Mouse (Mus musculus) erythroblast, adult 5-6 weeks (primary cell): ENCODE results near the gene Slc44a1. TPM values are rescaled to one million over a fixed set of nuclear protein-coding genes. Genes with fewer than 3 reads are reported as not detected.
A peak's percentile ranks its signal among the peaks of the same experiment; 100 is the strongest.

Source experiments
- ATAC-seq: replicated peaks from 2 replicates; pipeline ENCODE4 v1.8.0; 2016; ENCODE audit warnings: moderate number of reproducible peaks, mild to moderate bottlenecking, moderate TSS enrichment, inconsistent platforms; ENCODE audit not compliant: poor library complexity, low FRiP score, severe bottlenecking
- total RNA-seq, 2 experiments: library from RNA; stranded (forward) in 1 of 2; stranded (reverse) in 1 of 2; fragments of 150-400 nt in 1 of 2; fragments of 200-764, 138-1000 nt in 1 of 2; gene quantifications; 2 replicates each; pipeline versions ENCODE4 v1.2.3 to v1.2.4; 2015 to 2017; ENCODE audit warnings: low replicate concordance in 2 of 2

Gene Slc44a1
- total RNA-seq (2015; ENCODE audit: low replicate concordance) (27.3 and 36.4 TPM in 2 replicates), total RNA-seq (2017; ENCODE audit: low replicate concordance) (37.0 and 49.6 TPM in 2 replicates)

GRCm38 (mm10) chr4:53440010-53440815, at the start of gene Slc44a1:
Gene Slc44a1 (plus strand): TSS chr4:53440413.
- ATAC-seq, result peak; percentile 79

- no peak for ATAC-seq
Observed at GRCm38 (mm10) chr4:53395002-53395401, 45.2 kb upstream of the Slc44a1 start.

- no peak for ATAC-seq
Observed at GRCm38 (mm10) chr4:53396623-53397192, 43.5 kb upstream of the Slc44a1 start.

- ATAC-seq, result no peak
Observed at GRCm38 (mm10) chr4:53397280-53398117, 42.7 kb upstream of the Slc44a1 start.

GRCm38 (mm10) chr4:53398561-53398960, 41.7 kb upstream of the Slc44a1 start:
- no peak for ATAC-seq

GRCm38 (mm10) chr4:53399428-53399827, 40.8 kb upstream of the Slc44a1 start:
- ATAC-seq, result no peak

GRCm38 (mm10) chr4:53403386-53403785, 36.8 kb upstream of the Slc44a1 start:
- no peak for ATAC-seq

GRCm38 (mm10) chr4:53404431-53404925, 35.7 kb upstream of the Slc44a1 start:
- ATAC-seq, result no peak

- no peak for ATAC-seq
Observed at GRCm38 (mm10) chr4:53406866-53407265, 33.3 kb upstream of the Slc44a1 start.

- no peak for ATAC-seq
Observed at GRCm38 (mm10) chr4:53408821-53409220, 31.4 kb upstream of the Slc44a1 start.

GRCm38 (mm10) chr4:53409526-53410085, 30.6 kb upstream of the Slc44a1 start:
- no peak for ATAC-seq

GRCm38 (mm10) chr4:53410752-53411151, 29.5 kb upstream of the Slc44a1 start:
- ATAC-seq, result no peak

- no peak for ATAC-seq
Observed at GRCm38 (mm10) chr4:53411958-53412870, 28.0 kb upstream of the Slc44a1 start.

- no peak for ATAC-seq
Observed at GRCm38 (mm10) chr4:53412991-53413390, 27.2 kb upstream of the Slc44a1 start.

- ATAC-seq, result no peak
Observed at GRCm38 (mm10) chr4:53414031-53414797, 26.0 kb upstream of the Slc44a1 start.

GRCm38 (mm10) chr4:53415873-53416637, 24.2 kb upstream of the Slc44a1 start:
- ATAC-seq, result no peak

GRCm38 (mm10) chr4:53416928-53417327, 23.3 kb upstream of the Slc44a1 start:
- no peak for ATAC-seq
